Mouse (Mus musculus) lung, postnatal 14 days (tissue): ENCODE data around the gene Slc25a39.
"Not testable (repeated sequence)": the region's sequence is repeated elsewhere in the genome, so short reads cannot be mapped to it uniquely, and the experiment has no call there.

ENCODE experiments used
- DNase-seq: peaks from one replicate; pipeline ENCODE4 v3.0.0; 2021

Gene Slc25a39

DNA sequence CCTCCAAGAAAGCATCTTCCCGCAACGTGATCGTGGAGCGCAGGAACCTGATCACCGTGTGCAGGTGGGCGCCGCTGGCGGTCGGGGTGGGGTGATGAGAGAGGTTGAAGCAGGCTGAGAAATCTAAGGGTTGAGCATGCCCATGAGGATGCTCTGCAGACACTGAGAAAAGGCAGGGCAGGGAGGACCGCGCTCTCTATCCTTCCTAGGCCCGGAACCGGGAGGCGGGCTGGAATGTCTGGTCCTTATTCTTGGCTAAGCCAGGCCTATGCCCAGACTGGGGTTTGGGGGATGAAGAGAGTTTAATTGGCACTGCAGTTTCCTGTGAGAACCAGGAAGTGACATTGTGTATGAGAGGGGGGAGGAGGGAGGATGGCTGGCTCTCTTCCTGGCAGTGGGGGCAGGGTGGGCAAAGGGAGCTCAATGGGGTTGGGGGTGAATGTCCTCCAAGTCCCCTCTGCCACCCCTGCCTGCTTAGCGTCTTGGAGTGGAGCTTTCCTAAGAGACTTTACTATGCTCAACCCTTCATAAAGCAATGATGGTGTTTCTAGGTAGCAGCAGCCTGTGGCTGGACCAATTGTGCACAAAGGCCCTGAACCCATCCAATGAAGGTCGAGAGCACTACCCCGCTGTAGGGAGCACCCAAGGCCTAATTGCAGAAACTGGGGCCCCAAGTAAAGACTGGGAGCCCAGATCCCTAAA lies 13.9 kb downstream of the Slc25a39 start:
- DNase-seq = no peak

DNA sequence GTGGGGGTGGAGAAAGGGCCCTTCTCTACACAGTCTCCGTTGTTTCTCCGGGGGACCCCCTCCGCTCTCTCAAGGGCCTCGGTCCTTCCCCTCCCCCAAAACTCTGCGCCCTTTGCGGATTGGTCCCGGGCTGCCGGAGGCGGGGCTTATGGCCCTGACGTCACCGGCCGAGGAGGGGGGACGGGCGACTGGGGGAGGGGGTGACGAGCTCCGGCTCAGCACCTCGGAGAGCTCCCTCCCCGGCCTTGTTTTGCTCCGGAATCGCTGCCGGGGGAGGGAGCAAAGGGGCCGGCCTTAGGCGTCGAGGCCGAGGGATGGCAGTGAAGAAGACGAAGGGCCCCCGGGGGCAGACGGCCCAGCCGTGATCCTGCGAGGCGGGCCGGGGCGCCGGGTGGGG lies 14.5 kb downstream of the Slc25a39 start, which contains the start of gene Rundc3a:
TSS of gene Rundc3a (plus strand) at position 166 of the 397 bp plus-strand sequence.
- peak; percentile 85 for DNase-seq

DNA sequence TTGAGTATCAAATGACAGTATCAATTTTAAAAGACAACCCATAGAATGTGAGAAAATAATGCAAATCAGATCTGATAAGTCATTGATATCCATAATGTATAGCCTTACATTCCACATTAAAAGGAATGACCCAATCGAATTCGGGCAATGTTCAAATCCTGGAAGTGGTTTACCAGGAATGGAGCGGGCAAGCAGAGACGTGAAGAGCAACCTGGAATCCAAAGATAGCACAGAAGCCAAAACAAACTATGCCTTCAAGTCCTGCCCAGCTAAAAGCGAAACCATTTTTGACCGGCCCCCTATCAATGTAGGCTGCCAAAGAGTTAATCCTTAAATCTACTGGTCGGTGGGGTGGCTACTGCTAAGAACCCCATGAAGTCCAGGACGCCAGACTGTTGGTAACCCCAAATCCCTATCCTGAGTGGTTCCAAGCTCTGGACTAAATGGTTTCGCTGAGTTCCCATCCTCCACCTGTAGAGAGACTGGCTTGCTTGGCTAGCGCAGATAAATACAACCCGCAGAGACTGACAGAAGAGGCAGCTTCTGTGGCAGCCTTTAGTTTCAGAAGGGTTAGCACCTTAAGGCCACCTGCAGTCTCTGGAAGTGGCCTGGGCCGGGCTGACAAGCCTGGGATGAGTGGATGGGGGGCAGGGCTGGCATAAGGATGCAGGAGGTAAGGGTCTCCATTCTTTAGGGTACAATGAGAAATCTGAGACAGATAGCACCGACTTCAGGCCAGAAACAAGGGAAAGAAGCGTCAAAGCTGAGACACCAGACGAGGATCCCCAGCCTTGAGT lies 15.1 kb downstream of the Slc25a39 start:
- DNase-seq = no peak

DNA sequence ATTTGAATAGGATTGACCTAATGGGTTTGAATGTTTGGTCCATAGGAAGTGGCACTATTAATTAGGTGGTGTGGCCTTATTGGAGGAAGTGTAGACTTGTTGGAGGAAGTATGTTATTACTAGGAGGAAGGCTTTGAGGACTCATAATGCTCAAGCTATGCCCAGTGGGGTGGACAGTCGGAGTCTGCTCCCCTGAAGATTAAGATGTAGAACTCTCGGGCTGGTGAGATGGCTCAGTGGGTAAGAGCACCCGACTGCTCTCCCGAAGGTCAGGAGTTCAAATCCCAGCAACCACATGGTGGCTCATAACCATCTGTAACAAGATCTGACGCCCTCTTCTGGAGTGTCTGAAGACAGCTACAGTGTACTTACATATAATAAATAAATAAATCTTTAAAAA lies 18.3 kb downstream of the Slc25a39 start:
- not testable (repeated sequence) for DNase-seq

DNA sequence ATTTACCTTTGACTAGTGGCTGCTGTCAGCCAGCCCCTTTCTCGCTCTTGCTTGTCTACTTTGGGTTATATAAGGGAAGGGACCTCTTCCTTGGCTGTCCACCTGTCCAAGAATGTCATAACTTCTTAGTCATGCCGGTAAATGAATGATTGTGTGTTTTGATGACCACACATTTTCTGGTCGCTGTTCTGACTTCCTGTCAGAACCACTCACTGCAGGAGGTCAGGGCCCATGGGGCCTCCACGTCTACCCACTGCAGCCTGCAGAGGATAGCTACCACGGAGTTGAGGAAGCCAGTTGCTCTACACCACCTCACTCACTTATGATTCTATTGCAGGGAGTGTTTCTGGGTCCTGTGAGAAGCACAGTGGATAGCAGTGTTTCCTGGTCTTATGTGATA lies 21.6 kb downstream of the Slc25a39 start:
- DNase-seq = no peak

DNA sequence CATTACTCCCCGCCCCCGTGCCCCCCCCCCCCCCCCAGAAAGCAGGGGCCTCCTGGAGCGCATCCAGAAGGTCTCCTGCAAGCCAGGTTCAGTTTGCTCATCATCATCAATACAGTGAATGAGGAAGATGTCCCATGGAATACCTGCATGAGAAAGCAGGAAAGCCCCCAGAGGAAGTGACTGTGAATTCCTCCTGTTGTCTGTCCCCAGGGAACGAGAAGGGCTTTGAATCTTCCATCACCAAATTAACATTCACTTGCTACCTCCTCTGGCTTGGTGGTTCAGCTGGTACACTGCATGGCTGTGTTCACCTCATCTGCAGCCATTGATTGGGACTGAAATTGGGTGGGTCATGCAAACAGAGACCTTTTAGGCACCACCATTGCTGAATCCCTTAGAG lies 22.7 kb downstream of the Slc25a39 start:
- no peak for DNase-seq

DNA sequence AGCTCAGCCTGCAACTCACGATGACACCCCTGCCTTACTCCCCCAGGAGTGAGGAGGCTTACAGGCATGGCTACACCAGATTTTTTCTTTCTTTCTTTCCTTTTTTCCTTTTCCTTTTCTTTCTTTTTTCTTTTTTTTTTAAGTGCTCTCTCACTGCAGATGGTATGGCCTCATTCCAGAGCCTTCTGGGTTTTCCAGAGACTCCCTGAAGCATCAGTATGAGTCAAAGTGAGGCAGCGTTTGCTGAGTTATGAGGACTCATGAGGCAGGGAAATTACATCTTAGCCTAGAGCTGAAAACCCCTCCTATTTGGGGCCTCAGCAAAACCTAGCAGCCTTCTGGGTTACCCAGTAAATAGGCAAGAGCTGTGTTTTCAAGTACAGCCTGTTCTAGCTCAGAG lies 23.3 kb downstream of the Slc25a39 start:
- no peak for DNase-seq

DNA sequence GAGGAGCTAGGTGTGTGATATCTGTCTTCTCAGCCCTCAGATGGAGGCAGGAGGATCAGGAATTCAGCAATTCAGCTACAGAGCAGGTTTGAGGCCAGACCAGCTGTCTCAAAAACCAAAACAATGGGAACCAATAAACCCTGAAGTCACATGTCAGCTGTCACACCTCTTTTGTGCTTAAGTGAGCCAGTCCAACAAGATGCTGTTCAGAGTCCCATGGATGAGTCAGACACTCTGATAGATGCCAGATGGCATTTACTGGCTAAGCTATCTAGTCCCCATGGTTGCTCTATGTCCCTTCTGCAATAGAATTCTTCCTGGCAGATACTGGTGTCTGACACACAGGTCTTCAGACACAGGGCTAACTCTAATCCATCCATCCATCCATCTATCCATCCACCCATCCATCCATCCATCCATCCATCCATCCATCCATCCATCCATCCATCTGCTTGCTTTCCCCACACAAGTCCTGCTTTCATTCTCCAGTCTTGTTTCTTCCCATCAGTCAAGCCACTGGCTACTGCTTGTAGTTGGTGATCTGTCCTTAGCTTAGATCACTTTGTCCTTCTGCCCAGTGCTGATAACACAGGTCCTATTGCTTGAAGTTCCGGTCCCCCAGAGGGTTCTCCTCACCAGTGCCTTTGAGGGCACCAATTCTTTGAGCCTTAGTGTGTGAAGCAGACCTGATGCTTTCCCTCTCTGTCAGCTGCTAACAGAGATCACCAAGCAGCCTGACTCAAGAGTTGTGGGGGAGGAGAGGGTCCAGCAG lies 24.2 kb downstream of the Slc25a39 start:
- DNase-seq = no peak

DNA sequence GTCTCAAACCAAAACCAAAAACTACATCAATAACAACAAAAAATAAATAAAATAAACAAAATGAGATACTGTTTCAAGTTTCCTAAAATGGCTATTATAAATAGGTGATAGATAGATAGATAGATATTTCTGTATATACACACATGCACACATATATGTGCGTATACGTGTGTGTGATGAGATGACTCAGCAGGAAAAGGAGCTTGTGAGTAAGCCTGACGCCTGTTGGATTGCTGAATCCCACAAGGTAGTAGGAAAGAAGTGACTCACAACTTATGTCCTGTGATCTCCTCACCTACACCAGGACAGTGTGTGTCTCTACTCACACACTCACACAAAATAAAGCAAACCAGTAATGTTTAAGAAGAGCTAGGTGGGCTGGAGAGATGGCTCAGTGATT lies 25.0 kb downstream of the Slc25a39 start:
- no peak for DNase-seq

DNA sequence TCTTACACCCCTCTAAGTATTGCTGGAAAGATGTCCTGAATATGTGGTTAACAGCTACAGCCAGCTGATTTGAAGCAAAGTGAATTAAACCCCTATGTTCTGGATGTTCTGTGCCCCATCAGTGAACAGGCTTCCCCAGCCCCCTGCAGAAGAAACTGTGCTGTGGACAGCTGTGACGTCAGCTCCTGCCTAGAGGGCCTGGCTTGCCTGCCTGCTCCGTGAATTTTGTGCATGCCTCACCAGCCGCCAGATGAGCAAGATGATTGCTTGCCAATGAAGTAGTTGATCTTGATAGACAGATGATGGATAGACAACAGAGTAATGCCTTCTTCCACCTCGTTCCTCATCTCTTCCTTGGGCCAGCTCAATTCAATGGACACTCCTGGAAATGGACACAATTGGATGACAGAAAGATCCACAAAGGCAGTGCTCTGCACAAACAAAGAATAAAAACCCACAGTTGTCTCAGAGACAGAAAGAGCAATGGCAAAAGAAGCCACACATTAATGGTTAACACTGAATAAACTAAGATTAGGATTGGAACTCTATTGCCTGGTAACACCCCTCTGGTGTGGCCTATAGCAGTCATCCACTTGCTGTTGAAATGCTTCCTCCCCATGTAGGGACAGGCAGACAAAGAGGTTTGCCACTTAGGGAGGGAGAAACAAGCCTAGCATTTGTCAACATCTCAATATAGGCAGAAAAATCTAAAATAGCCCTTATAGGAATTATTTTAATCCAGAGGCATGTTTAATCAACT lies 26.2 kb downstream of the Slc25a39 start:
- DNase-seq = no peak

DNA sequence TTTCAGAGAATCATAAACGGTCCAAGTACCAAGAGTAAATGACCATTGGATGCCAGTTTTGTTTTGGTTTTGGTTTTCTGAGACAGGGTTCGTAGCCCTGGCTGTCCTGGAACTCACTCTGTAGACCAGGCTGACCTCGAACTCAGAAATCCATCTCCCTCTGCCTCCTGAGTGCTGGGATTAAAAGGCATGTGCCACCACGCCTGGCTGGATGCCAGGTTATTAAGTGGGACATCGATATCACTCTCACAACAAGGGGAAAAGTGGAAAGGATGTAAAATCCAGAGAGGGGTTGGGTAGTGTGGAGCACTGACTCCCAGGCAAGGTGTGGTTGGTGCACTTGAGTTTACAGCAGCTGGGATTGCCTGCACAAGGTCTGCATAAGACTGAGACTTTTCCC lies 27.7 kb downstream of the Slc25a39 start:
- DNase-seq = no peak

DNA sequence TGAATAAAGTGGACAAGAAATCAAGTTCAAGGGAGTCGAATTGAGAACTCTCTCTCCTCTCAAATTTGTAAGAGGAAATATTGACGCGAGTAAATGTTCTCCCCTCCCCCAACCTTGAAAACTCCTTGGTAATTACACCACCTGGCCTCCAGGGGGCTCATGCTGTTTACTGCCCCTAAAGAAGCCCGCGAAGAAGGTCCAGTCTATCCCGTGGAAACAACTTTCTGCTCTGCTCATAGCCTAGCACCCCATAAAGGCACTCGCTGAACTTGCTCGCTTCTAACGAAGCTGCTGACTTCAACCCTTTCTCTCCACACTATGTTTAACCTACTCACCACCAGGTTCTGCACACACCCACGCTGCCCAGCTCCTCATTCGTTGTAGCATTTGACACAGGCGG lies 30.6 kb downstream of the Slc25a39 start:
- DNase-seq = no peak

DNA sequence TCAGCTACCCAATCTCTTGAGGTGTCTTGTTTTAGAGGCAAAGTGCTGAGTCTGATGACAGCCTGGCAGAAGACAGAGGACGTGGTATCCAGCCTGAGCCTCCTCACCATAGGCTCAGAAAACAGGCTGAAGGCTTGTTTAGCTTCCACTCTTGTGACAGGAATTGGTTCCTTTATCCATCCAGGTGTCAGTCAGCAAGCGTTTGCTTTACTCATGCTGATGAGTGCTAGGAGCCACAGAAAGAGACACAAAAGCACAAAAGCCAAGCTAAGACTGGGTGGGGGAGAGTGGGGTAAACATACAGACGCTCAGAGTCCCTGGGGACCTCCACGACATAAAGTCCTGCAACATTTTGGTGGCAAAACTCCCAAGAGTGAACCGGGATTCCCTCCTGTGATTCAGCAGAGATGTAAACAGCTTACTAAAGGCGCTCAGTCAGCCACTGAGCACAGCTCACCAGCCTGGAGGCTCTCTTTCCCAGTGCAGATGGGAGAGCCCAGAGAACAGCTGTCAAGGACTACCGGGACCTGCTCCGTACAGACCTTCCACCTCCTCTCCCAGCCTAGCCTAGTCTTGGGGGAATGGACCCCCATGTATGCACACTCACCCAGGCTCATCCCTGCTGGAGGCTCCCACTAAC lies 31.4 kb downstream of the Slc25a39 start:
- no peak for DNase-seq

DNA sequence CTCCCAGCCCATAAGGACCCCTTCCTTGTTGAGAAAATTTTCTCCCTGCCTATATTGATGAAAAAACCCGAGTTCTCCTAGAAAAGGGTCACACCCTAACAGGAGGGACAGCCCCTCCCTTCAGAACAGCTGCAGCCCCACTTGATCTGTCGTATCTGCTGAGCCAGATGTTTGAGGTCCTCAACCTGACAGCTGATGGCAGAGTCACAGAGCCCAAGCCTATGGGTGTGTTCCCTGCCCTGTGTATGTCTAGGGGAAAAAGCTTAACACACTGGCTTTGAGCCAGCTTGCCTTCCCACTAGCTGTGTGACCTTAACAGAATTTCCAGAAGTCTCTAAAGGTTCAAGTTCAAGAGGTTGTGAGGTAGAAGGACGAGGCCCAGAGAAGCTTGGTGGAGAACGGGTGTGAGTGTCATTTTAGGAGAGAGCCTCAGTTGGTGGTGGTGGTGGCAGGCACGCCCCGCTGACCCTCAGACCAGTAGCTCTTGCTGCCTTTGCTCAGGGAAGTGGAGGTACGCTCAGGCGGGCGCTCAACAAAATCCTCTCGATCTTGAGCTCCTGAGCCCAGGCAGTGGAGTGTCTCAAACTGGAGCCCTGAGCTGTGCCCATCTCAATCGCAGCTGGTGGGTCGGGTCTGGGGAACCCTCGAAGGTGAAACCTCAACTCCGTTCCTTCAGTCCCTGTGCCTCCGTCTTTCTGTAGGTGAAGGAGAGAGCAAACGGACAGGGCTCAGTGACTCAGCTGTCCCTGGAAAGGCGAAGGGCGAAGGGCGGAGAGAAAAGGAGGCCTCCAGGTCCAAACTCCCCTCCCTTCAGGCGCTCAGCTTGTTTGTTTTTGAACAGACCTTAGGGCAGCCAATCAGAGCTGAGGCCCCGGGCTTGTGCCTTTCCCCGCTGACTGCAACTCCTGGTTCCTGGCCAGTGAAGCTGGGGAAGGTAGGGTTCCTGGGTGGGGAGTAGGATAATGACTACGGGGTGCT lies 32.3 kb downstream of the Slc25a39 start:
- DNase-seq = peak; percentile 12

DNA sequence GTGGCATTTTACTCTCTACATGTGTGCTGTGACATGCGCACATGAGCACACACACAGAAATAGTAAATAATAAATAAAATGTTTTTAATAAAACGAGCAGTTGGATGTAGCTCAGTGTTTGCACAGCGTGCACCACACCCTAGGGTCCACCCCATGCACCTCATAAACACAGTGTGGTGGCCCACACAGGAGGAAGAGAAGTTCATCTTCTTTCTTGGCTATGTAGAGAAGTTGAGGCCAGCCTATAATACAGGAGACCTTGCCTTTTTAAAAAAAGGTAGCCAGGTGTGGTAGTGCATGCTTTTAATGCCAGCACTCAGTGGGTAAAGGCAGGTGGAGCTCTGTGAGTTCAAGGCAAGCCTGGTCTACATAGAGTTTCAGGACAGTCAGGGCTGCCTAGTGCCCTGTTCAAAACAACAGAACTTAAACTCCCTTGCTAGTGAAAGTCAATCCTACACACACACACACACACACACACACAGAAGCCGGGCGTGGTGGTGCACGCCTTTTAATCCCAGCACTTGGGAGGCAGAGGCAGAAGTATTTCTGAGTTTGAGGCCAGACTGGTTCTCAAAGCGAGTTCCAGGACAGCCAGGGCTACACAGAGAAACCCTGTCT lies 33.5 kb downstream of the Slc25a39 start:
- DNase-seq = no peak

DNA sequence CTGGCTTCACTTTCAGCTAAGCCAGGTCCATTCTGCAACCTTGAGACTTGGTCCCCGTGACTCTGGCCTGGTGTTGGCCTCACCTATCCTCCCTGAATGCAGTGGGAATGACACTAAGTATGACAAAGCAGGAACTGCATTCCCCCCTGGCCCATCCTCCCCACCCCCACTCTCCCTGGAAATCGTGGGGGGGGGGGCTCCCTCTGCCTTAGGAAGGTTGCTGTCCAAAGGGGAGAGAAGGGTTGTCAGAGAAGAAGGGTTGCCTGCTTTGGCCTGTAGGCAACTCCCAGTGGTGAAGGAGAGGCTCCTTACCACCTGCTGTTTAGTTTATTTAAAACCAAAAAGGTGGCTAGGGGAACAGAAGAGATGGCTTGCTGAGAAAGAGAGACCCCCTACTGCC lies 34.1 kb downstream of the Slc25a39 start:
- DNase-seq = no peak

DNA sequence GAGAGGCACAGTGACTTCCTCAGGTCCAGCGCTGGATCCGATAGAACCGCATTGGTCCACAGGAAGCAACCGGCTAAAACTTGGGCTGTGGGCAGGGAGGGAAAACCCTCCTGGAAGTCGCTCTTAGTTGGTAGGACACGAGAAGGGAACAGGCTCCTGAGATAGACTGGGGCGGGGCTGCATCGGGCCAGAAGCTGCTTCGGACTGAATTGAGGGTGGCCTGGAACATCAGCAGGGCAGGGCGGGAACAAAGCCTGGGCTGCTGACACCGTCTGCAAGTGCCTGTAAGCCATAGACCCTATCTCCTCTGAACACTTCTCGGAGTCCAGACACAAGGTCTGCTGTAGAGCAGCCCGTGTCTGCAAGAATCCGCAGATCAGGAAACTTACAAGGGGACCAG lies 34.8 kb downstream of the Slc25a39 start:
- DNase-seq = no peak

DNA sequence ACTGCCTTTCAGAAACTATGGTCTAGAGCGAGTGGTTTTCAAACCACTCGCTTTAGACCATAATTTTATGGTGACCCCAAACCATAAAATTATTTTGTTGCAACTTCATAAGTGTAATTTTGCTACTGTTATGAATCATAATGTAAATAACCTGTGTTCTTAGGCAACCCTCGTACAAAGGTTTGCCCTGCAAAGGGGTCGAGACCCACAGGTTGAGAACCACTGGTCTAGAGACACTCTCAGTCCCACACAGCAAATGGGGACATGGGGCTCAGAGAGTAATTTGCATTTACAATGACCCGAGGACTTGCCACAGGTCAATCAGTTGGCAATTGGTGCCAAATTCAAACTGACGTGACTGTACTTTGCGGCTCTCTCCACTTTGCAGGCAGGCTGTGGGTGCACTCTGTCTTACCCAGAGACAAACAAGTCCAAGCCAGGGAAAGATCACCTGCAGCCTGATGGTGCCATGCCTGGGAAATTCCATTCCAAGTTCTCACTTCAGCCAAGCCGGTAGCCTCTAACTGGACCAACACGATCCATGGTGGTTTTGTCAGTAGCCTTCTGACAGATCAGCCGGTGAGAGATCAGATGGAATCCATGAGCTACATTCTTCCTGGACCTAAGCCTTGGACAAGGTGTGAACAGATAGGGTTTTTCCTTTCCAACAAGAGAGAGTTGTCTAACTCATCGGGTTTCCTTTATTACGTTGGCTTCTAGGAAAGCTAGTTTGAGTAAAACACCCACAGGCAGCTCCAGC lies 35.6 kb downstream of the Slc25a39 start:
- DNase-seq = no peak

DNA sequence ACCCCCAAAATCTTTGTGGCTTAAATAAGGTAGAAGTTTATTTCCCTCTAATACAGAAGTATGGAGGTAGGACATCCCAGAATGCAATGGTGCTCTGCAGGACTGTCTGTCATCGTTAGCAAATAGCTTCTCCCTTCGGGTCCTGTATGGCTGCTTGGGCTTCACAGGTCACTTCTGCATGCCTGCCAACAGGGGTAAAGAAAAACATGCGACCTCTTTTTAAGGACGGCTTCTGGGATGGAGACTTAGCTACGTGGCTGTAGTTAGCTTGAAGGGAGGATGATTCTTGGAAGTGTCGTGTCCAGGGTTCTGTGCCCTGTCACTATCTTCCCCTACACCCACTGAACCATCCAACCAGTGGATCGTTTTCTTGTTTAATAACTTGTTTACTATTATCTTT lies 37.5 kb downstream of the Slc25a39 start:
- no peak for DNase-seq

DNA sequence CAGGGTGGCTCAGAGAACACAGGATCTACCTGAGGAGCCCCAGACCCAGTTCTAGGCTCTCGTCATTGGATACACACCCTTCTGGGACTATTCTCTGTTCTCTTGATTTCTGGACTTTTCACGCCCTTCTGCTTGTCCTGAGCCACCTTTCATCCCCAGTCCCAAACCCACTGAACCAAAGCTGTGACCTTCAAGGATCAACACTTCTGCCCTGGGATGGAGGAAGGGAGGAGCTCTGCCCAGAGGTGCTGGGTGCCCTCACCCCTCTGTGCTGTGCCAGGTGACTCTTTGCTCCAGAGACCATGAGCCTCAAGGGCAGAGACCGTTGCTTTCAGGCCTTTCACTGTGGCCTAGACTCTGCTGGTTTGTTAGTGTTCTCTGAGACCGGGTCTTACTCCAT lies 38.5 kb downstream of the Slc25a39 start:
- DNase-seq = no peak
